Comparison of ENCODE assay signal across 28 mouse cellular contexts in the genomic region with DNA sequence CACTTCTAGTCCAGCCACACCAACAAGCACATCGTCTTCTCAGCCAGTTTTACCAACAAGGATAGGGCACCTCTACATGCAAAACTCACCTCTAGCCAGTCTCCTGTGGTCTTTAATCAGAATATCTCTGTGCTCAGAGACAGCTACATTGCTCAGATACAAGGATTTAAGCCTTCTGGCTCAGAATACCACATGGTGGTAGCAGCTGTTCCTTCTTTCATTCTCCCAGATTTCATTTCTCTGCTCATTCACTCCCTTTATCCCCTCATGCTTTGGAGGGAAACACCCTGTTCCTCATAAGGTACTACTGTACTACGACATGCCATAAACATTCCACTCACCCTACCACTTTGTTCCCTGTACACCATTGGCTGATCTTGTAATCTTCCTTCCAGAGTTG. TPM values are rescaled to one million over a fixed set of nuclear protein-coding genes. Genes with fewer than 3 reads are reported as not detected.
DNase-seq lines count a peak whose midpoint lies in the region; ATAC-seq and TF ChIP-seq lines count a peak whose summit lies in the region.
"Had no signal": no experiment of that assay in that cellular context is flagged by ENCODE, and none has a peak within 500 bp of the region (broad histone marks: within the 10 kb centered on the region; RNA-seq: fewer than 3 reads in every experiment).

No protein-coding gene starts in this region.

- H3K9me3 ChIP-seq in hindbrain, embryonic 13.5 days, result no peaks in the 10 kb centered on the region
- H3K9me3 ChIP-seq in hindbrain, embryonic 11.5 days (ENCODE audit: control insufficient read depth, low read length), result no peaks in the 10 kb centered on the region
- no peaks in the 10 kb centered on the region for H3K9me3 ChIP-seq in liver, embryonic 13.5 days (replicated peaks)
- no peaks in the 10 kb centered on the region for H3K9me3 ChIP-seq in ES-E14 (ENCODE audit: control insufficient read depth, insufficient read depth, low read depth, low read length)
- no peaks in the 10 kb centered on the region for H3K9me3 ChIP-seq in forebrain, postnatal 0 days (ENCODE audit: low read length)
- no peaks in the 10 kb centered on the region for H3K9me3 ChIP-seq in heart, embryonic 12.5 days (replicated peaks)
- H3K9me3 ChIP-seq: embryonic facial prominence, embryonic 10.5 days; embryonic facial prominence, embryonic 15.5 days; heart, embryonic 10.5 days; midbrain, embryonic 13.5 days had no signal

- WGBS in hindbrain, embryonic 13.5 days, result 95% methylated on average over 2 of the region's 2 CpGs
- 94% methylated on average over 2 of the region's 2 CpGs for WGBS in hindbrain, embryonic 11.5 days
- WGBS in liver, embryonic 13.5 days (ENCODE audit: insufficient replicate concordance), result 86% methylated on average over 2 of the region's 2 CpGs
- WGBS in forebrain, postnatal 0 days, result 67% methylated on average over 2 of the region's 2 CpGs
- 84% methylated on average over 2 of the region's 2 CpGs for WGBS in heart, embryonic 12.5 days

- in situ Hi-C loops in ES-E14 (cut with MboI; ENCODE audit: low sequenced_read_pairs in 2 of 2, unreplicated experiment in 2 of 2), result no loop called here

- TF ChIP-seq CTCF in forebrain, postnatal 0 days (IDR thresholded peaks at IDR 0.05; ENCODE audit: low read depth), result no peak

- H3K36me3 ChIP-seq in hindbrain, embryonic 13.5 days, result peaks cover 23% of the 10 kb centered on the region
- H3K36me3 ChIP-seq in hindbrain, embryonic 11.5 days (ENCODE audit: control insufficient read depth, insufficient read depth, low read length), result 0 out of 2 replicates have a peak, but pooled peaks cover 2% of the 10 kb centered on the region
- peaks cover 44% of the 10 kb centered on the region for H3K36me3 ChIP-seq in liver, embryonic 13.5 days
- peaks cover 14% of the 10 kb centered on the region for H3K36me3 ChIP-seq in ES-E14 (ENCODE audit: control insufficient read depth, insufficient read depth, low read length, poor library complexity, severe bottlenecking)
- H3K36me3 ChIP-seq in forebrain, postnatal 0 days (ENCODE audit: insufficient read depth), result no peaks in the 10 kb centered on the region
- peaks cover 31% of the 10 kb centered on the region for H3K36me3 ChIP-seq in heart, embryonic 12.5 days

- peaks cover 34% of the 10 kb centered on the region for H3K4me1 ChIP-seq in hindbrain, embryonic 13.5 days (replicated peaks)
- H3K4me1 ChIP-seq in hindbrain, embryonic 11.5 days (replicated peaks; ENCODE audit: control insufficient read depth, insufficient read depth, low read length), result no peaks in the 10 kb centered on the region
- H3K4me1 ChIP-seq in liver, embryonic 13.5 days (replicated peaks), result peaks cover 73% of the 10 kb centered on the region
- H3K4me1 ChIP-seq in ES-E14 (ENCODE audit: control insufficient read depth in 2 of 2, insufficient read depth in 2 of 2, low read length in 2 of 2, poor library complexity in 1 of 2), result peaks cover 3 to 15% of the 10 kb centered on the region in 2 experiments; a peak in 3 of 4 replicates
- H3K4me1 ChIP-seq in forebrain, postnatal 0 days (ENCODE audit: insufficient read depth), result peaks cover 11% of the 10 kb centered on the region; the same call in 1 of the 2 replicates
- peaks cover 11% of the 10 kb centered on the region for H3K4me1 ChIP-seq in heart, embryonic 12.5 days (replicated peaks)

- H3K4me3 ChIP-seq in hindbrain, embryonic 13.5 days, result no peak overlapping the region
- no peak overlapping the region for H3K4me3 ChIP-seq in hindbrain, embryonic 11.5 days (ENCODE audit: low read depth, low read length)
- H3K4me3 ChIP-seq in liver, embryonic 13.5 days (replicated peaks), result no peak overlapping the region
- H3K4me3 ChIP-seq in ES-E14 (ENCODE audit: insufficient read depth in 1 of 2, low read depth in 1 of 2, low read length in 2 of 2, poor library complexity in 1 of 2, severe bottlenecking in 1 of 2), result peak overlapping the region in 1 of 2 experiments; percentile 31; a peak in 2 of 4 replicates
- H3K4me3 ChIP-seq in forebrain, postnatal 0 days (ENCODE audit: low read depth, low read length), result no peak overlapping the region
- H3K4me3 ChIP-seq in heart, embryonic 12.5 days, result no peak overlapping the region
- H3K4me3 ChIP-seq: embryonic facial prominence, embryonic 10.5 days; embryonic facial prominence, embryonic 15.5 days; heart, embryonic 10.5 days; midbrain, embryonic 13.5 days had no signal

- no peak for ATAC-seq in hindbrain, embryonic 13.5 days (ENCODE audit: low FRiP score)
- ATAC-seq in hindbrain, embryonic 11.5 days (ENCODE audit: low FRiP score), result no peak
- ATAC-seq in liver, embryonic 13.5 days (ENCODE audit: low read depth), result no peak
- ATAC-seq in forebrain, postnatal 0 days, result 0 out of 2 replicates have a peak, but pooled peaks have one; percentile 12
- ATAC-seq in heart, embryonic 12.5 days (ENCODE audit: insufficient number of reproducible peaks, low FRiP score), result no peak
- ATAC-seq: lung, postnatal 0 days; midbrain, embryonic 13.5 days had no signal

- no peak overlapping the region for H3K4me2 ChIP-seq in hindbrain, embryonic 13.5 days
- no peak overlapping the region for H3K4me2 ChIP-seq in hindbrain, embryonic 11.5 days (replicated peaks; ENCODE audit: low read depth, low read length)
- H3K4me2 ChIP-seq in liver, embryonic 13.5 days, result no peak overlapping the region
- no peak overlapping the region for H3K4me2 ChIP-seq in forebrain, postnatal 0 days (ENCODE audit: low read depth)
- H3K4me2 ChIP-seq in heart, embryonic 12.5 days, result no peak overlapping the region
- H3K4me2 ChIP-seq: embryonic facial prominence, embryonic 15.5 days; hindbrain, embryonic 14.5 days; midbrain, embryonic 13.5 days had no signal

- no peaks in the 10 kb centered on the region for H3K27me3 ChIP-seq in hindbrain, embryonic 13.5 days
- no peaks in the 10 kb centered on the region for H3K27me3 ChIP-seq in hindbrain, embryonic 11.5 days (ENCODE audit: control insufficient read depth, insufficient read depth, low read length)
- H3K27me3 ChIP-seq in liver, embryonic 13.5 days, result no peaks in the 10 kb centered on the region
- H3K27me3 ChIP-seq in forebrain, postnatal 0 days (ENCODE audit: insufficient read depth, low read length), result no peaks in the 10 kb centered on the region
- no peaks in the 10 kb centered on the region for H3K27me3 ChIP-seq in heart, embryonic 12.5 days (replicated peaks)
- H3K27me3 ChIP-seq: embryonic facial prominence, embryonic 15.5 days; midbrain, embryonic 13.5 days had no signal

- no peak for DNase-seq in hindbrain, embryonic 11.5 days (ENCODE audit: low spot score)
- no peak for DNase-seq in liver, embryonic 13.5 days
- DNase-seq in liver (no peak), ES-E14 (ENCODE audit: low read depth, low spot score) (no peak)
- peak; percentile 48 for DNase-seq in forebrain, postnatal 0 days
- DNase-seq in spleen, postnatal 36 days (ENCODE audit: low spot score in 2 of 2), result no peak
- DNase-seq: adrenal gland, postnatal 14 days; B cell, adult 2 months; cerebellum, adult 8-10 months; cerebellum, postnatal 25 days; gastrocnemius, postnatal 25 days; heart, adult 11 months; heart, postnatal 36 days; kidney, adult 11 months; kidney, postnatal 25 days; left cerebral cortex, postnatal 4 days; lung, adult 18-20 months; right cerebral cortex, postnatal 25 days; thymus, postnatal 14 days had no signal

- H3K9ac ChIP-seq in hindbrain, embryonic 13.5 days, result no peak overlapping the region
- H3K9ac ChIP-seq in hindbrain, embryonic 11.5 days (ENCODE audit: low read depth, low read length), result no peak overlapping the region
- no peak overlapping the region for H3K9ac ChIP-seq in liver, embryonic 13.5 days
- peak overlapping the region; percentile 31; the same call in 1 of the 2 replicates for H3K9ac ChIP-seq in ES-E14 (ENCODE audit: insufficient read depth, low read depth, low read length, poor library complexity, severe bottlenecking)
- no peak overlapping the region for H3K9ac ChIP-seq in forebrain, postnatal 0 days
- H3K9ac ChIP-seq in heart, embryonic 12.5 days, result no peak overlapping the region
- H3K9ac ChIP-seq: embryonic facial prominence, embryonic 15.5 days; hindbrain, embryonic 14.5 days; midbrain, embryonic 13.5 days had no signal

- 0 out of 2 replicates have a peak overlapping the region, but pooled peaks have one; percentile 18 for H3K27ac ChIP-seq in hindbrain, embryonic 13.5 days
- H3K27ac ChIP-seq in hindbrain, embryonic 11.5 days (ENCODE audit: low read depth, low read length), result no peak overlapping the region
- peak overlapping the region; percentile 44 for H3K27ac ChIP-seq in liver, embryonic 13.5 days
- H3K27ac ChIP-seq in ES-E14 (ENCODE audit: insufficient read depth, low read depth, low read length, poor library complexity, severe bottlenecking), result no peak overlapping the region
- H3K27ac ChIP-seq in forebrain, postnatal 0 days (ENCODE audit: low read depth, low read length), result no peak overlapping the region
- H3K27ac ChIP-seq in heart, embryonic 12.5 days (ENCODE audit: poor library complexity, severe bottlenecking), result no peak overlapping the region
- H3K27ac ChIP-seq: embryonic facial prominence, embryonic 10.5 days; embryonic facial prominence, embryonic 15.5 days; heart, embryonic 10.5 days; hindbrain, embryonic 14.5 days; macrophage; midbrain, embryonic 13.5 days had no signal

TF ChIP-seq in ES-E14, 5 proteins besides CTCF, POLR2A, EP300 and RAD21:
- TF ChIP-seq ZNF384 (IDR thresholded peaks at IDR 0.05; ENCODE audit: low read depth, low read length) (no peak), HCFC1 (IDR thresholded peaks at IDR 0.05; ENCODE audit: borderline replicate concordance, insufficient read depth, low read length) (no peak), MAFK (IDR thresholded peaks at IDR 0.05; ENCODE audit: insufficient read depth, low read depth, low read length) (no peak), ZC3H11A (IDR thresholded peaks at IDR 0.05; ENCODE audit: borderline replicate concordance, low read depth, low read length) (no peak), CHD2 (IDR thresholded peaks at IDR 0.05; ENCODE audit: low read depth, low read length) (no peak)

RNA-seq across cellular contexts. Expression of a gene that starts 7.5 kb away (rescaled TPM):
- 98.4 and 98.6 TPM in 2 replicates for polyA plus RNA-seq in hindbrain, embryonic 13.5 days (2015; fragmentation: Nextera tagmentation; extraction: Ambion mirVana)
- polyA plus RNA-seq in hindbrain, embryonic 11.5 days (2014; fragmentation: Nextera tagmentation; extraction: Ambion mirVana), result 106 and 123 TPM in 2 replicates
- polyA plus RNA-seq in liver, embryonic 13.5 days (2015; fragmentation: Nextera tagmentation; extraction: Ambion mirVana), result 70.9 and 86.6 TPM in 2 replicates
- total RNA-seq in ES-E14 (2012; rRNA removed), result 39.3 and 52.7 TPM in 2 replicates
- total RNA-seq in forebrain, postnatal 0 days (2014; rRNA removed), result 42.5 and 56.7 TPM in 2 replicates
- 35.4 and 46.1 TPM in 2 replicates for polyA plus RNA-seq in forebrain, postnatal 0 days (2015; fragmentation: Nextera tagmentation; extraction: Ambion mirVana)
- polyA plus RNA-seq in heart, embryonic 12.5 days (2016; fragmentation: Nextera tagmentation; extraction: Ambion mirVana), result 60.1 and 63.9 TPM in 2 replicates

Comparison
In these comparisons a context has a peak if more than half of its experiments do, and no peak if none do; other contexts are left out.
1. H3K27ac ChIP-seq: peak in hindbrain, embryonic 13.5 days (single experiment) and liver, embryonic 13.5 days (single experiment); none in hindbrain, embryonic 11.5 days (single experiment), ES-E14 (single experiment), forebrain, postnatal 0 days (single experiment) and heart, embryonic 12.5 days (single experiment).